Mouse (Mus musculus) cerebellum, postnatal 36 days (tissue): ENCODE data around the gene Fndc1.

ENCODE experiments used
- DNase-seq, 2 experiments: peaks; one replicate each; pipeline ENCODE4 v3.0.0; 2021 to 2022; ENCODE audit warnings: mixed read lengths in 2 of 2

Fndc1 gene

DNA sequence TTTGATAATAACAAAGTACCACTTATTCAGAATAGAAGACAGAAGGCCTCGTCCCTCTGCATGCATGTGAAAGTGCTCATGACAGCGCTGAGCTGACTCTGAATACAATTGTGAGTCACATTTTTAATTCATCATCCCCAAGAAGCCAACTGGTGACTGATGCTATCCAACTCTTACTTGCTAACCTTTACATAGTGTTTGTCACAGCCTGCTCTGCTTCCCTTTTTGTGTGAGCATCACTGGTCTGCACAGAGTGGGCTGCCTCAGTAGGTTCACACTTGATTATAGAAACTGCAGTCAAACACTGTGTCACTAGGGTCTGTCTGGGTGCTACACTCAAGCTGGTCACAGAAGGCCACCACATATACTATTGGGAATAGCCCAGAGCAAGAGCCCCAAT is 10.5 kb downstream of the Fndc1 start:
- DNase-seq = no peak

DNA sequence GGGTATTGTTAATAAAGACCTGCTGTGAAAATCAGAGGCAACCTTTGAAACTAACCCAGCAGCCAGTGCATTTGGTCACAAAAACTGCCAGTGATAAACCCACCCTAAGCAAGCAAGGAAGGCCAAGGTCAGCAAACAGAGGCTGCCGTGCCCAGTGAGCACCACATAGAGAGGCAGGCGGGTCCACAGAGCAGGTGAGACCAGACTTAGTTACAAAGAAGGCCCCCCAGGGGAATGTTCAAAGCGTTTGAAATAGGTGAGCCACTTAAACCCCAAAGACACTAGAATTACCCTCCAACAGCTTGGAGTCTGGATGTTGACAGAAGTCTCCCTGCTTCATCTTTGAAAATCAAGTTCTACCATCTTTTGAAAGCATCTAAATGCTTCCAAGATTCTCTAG is 12.7 kb downstream of the Fndc1 start:
- DNase-seq = no peak

DNA sequence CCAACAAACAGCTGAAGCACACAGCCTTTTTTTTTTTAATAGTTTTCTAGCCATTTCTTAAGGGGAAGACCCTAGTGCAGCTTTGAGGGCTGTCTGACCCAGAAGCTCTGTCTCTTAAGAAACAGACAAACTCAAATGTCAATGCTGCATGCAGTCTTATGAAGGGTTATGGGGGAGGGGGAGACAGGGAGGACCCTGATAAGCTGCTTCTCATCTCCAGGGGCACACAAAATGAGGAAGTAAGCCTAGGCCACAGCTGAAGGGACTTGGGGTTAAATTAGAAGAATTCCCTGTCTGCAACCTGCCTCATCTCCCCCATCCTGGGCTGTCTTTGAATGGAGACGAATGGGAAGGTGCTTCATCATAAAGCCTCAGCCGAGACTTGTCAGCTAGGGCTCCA is 19.1 kb downstream of the Fndc1 start:
- no peak for DNase-seq

DNA sequence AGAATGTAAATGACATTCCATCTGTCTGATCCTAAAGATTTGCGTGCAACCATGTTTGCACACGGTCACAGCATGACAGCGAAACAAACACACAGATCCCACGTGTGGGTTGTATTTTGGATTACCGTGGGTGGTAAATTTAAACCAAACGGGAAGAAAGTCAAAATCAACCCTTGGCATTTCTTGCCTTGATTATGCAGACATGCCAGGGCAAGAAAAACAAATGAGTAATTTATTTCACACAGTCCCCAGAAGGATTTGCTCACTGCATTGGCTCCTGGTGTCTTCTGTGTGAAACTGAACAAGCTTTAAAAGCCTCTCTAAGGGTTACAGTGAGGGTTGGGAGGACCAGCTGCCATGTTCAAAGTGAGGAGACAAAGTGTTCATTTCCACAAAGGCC is 22.0 kb downstream of the Fndc1 start:
- no peak for DNase-seq

DNA sequence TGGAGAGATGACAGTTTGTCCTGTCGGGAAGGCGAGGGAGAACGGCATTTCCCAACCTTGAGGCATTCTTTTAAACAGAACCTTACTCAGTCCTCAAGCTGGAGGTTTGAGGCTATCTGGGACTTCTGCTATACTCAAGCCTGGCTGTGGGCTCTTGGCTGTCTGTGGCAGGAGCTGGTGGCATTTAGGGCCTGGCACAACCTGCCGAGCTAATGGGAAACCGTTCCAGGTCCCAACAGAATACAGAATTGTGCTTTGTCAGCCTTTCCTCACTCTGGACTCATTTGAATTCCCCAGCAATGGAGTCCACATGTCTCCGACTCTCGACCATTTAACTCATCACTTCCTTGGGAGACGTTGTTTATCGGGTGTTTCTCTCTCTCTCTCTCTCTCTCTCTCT is 24.6 kb downstream of the Fndc1 start:
- DNase-seq = no peak

DNA sequence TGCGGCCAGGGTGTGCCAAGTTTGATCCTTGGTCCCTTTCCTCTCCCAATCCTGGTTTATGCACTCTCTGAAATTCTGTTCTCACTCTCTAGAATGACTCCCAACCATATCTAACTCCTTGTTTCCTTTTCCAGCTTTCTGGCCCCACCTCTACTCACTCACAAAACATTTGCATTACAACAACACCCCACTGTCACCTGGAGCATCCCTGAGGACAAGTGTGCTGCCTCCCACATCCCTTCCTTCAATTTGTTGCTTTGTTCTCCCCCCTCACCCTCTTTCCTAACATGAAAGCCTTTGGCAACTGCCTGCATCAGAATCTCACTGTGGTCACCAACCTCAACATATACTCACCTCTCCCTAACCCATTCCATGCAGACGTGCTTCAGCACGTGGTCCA is 27.2 kb downstream of the Fndc1 start:
- DNase-seq = no peak

DNA sequence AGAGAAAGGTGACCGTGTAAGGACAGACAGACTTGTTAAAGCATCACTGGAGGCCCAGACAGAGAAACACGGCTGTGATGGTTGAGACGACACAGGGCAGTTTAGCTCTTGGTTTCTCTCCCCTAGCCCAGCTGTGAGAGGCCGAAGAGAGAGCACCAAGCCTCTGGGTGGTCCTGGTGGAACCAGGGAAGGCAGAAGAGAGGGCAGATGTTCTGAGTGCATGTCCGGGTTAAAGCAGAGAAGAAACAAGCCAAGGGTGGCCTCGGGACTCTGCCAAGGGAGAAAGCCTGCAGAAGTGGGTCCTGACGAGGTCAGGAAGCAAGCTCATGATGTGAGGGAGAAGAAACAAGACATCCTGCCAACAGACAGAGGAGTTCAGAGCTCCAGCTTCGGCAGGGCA is 31.5 kb downstream of the Fndc1 start:
- DNase-seq = no peak

DNA sequence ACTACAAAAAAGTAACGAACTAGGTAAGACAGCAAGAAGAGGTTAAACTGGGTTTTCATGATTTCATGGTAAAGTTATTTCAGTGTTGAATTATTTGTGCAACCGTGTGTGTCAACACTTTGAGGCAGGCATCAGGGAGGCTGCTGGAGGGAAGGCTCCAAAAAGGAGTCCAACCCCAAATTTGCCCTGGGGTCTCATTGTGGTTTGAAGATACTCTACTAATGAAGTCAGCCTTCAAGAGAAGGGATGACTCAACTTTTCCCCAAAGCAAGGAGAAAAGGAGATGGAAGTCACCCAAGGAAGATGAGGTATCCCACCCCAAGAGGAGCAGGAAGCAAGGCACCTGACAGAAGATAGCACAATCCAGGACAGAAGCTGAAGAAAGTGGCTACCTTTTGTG is 31.9 kb downstream of the Fndc1 start:
- DNase-seq = no peak

DNA sequence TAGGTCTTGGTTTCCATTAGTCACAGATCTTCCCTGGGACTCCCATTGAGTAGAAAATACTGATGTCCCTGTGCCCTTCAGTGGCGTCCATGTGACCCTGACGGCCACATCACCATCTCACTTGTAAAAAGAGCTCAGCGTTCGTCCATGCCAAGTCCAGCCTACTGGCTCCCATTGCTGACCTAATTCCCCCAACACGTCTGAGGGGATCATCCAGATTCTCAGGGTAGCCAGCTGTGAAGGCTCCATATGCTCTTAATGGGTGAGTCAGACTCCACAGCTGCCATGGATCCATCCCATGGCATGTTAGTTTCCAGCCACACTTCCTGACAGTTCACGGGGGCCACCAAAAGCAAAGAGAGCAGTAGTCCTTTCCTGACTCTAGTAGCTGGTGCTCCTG is 33.0 kb downstream of the Fndc1 start:
- no peak for DNase-seq

DNA sequence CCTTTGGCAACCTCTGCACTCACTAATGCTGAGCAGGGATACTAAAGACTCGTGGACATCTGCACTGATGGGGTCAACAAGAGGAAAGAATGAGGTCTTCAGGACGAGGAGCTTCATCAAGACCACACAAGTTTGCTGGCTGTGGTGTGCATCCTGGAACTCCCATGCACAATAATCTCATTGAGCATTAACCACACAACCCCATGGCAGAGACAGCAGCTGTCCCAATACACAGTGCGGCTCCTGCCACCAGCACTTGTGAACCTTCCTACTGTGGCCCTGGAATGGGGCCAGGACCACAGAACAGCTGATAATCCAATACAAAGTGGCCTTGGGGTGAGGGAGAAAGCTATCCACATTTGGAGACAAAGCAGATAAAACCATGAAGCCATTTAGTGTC is 36.6 kb downstream of the Fndc1 start:
- no peak for DNase-seq

DNA sequence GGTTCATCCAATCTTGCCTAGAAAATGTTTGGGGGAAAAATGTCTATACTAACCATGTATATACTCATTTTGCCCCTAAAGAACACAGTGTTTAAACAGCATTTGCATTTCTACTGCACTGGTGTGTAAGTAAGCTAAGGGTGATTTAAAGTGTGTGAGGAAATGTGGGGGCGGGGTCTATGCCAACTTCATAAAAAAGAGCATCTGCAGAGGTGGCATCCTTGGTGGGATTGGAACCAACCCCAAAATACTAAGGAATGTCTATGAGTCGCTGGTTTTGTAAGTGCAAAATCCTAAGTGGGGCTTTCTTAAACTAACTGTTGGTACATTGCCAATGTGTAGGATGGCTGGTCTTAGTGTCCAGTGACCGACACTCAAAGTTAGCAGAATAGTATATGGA is 53.0 kb downstream of the Fndc1 start:
- DNase-seq = no peak

DNA sequence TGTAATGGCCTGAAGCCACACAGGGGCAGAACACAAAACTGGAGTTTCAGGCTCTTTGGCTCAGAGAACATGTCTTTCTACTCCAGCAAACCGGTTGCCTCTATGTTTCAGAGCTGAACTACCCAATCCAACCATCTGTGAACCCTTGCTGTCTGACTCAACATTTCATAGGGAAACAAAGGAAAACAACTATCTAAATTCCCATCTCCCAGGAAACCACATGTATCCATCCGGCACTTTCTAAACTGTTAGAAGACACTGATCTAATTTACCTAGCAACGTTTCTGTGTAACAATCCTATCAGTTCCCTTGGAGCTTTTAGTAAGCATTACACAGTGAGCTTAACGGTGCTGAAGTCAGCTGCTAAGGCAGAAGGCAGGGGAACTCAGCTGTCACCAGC is 67.3 kb downstream of the Fndc1 start:
- DNase-seq = no peak

DNA sequence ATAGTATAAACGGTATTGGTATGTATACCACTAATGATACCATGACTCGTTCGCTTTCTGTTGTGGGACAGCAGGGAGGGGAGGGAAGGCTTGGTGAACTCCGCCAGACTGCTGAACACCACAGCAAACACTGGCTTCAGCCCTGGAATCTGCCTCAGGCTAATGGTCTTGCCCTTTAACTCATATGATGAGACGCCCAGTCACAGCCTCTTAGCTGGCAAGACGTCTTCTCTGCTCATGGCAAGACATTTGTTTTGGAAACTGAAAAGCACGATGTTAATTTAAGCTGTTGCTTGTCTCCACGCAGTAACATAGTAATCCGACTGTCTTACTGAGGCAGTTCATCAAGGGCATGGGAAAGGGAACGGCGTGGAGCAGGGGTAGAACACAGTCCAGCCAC is 72.1 kb downstream of the Fndc1 start:
- DNase-seq = no peak

DNA sequence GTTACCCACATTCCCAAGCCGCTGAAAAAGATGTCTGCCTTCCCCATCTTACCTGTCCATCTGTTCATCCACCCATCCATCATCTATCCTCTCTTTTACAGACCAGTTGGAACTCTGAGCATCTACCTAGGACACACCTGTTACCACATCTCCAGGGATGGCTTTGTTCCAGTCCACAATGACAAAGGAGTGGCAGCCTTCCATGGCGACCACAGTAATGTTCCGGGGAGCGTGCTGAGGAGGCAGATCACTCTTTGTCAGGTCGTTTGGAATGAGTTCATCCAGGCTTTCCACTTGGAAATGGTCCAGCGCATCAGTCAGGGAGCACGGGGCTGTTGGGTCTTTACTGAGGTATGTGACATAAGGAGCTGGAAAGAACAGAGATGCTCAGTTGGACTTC is 73.7 kb downstream of the Fndc1 start:
- DNase-seq = peak; percentile 13 to 16

DNA sequence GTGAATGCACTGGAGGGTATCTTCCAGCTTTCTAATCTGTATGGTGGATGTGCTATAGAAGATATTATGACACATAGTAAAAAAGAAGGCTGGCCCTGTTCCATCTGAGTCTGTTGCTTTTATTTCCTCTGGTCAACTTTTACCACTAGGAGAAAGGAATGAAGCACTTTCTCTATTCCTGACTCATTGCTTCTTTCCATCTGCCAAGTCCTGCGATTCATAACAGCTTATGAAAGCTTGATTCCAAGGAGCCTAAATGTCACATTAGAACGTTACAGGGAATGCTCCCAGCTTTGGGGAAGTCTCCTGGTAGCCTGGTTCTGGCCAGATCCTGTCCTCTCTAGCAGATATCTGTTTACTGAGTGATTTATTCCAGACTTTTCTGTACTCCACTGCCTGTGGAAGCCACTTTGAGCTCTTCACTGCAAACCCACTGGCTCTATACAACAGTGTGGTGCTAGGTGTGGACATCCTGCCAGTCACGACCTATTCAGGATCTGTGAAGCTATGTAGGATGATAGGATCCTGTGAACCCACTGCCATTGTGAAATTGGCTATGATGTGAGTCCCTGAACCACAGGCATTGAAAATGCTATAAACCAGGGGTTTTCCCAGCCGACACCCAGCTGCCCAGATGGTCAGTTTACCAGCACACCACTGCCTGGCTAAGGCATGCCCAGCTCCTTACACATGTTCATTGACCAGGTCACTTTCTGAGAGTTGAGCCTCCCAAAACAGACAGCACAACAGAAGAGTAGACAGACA is 77.9 kb downstream of the Fndc1 start:
- no peak for DNase-seq

DNA sequence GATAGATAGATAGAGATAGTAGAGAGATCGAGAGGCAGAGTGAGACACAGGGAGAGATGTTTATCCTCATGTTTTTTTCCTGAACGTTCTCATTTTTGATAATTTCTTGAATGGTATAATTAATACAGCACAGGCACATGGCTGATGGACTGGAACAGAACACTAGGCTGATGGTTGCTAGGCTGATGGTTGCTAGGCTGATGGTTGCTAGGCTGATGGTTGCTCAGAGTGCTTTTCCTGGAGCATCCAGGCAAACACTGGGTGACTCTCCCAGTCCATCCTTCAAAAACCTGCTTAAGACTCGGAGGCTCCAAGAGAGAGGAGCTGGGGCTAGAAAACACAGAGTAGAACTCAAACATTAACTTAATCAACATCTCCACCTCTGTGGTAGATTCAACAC is 80.3 kb downstream of the Fndc1 start:
- no peak for DNase-seq

DNA sequence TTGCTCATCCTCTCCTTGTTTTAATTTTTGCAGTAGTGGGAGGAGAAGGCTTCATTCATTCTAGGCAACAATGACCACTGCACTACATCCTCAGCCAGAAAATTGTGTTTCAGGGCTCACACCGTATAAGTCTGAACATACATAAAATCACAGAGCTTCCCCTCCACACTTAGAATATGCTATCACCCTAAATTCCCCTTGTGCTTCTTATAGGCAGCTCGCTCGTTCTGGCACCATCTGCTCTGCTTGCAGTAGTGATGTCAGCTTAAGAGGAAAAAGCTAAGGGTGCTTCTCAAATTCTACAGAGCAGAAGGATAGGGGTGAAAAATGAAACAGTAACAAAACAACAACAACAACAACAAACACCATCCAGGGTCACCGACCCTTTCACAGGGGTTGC is 82.1 kb downstream of the Fndc1 start:
- no peak for DNase-seq

DNA sequence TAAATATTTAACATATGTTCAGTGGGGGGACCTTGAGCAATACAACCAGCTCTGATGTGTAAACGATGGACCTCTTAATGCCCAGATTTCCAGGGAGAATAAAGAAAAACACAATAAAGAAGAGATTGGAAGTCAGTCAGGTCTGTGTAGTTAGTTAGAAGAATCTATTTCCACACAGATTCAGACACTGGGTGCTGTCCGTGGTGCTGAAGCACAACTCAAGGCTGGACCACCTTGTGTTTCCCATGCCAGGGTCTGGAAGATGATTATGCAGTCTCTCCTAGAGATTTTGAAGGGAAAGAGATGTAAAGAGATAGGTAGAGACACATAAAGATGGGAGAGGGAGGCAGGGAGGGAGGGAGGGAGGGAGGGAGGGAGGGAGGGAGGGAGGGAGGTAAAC is 86.1 kb downstream of the Fndc1 start:
- no peak for DNase-seq

DNA sequence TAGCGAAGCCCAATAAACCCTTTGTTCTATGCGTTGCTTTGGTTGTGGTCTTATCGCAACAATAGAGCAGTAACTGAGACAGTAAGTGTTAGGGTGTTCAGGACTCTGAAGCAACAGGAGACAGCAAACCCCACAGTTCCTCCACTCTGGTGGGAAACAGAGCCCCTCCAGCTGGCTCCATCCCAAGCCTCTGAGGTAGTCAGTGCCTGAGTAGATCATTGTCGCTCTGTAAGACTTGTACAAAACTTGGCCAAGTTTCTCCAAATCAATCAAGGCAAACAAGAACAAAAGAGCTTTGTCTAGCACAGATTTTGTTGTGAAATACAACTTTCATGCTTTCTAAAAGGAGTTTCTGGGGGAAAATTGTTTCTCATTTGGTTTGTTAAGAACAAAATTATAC is 104.1 kb downstream of the Fndc1 start:
- no peak for DNase-seq

DNA sequence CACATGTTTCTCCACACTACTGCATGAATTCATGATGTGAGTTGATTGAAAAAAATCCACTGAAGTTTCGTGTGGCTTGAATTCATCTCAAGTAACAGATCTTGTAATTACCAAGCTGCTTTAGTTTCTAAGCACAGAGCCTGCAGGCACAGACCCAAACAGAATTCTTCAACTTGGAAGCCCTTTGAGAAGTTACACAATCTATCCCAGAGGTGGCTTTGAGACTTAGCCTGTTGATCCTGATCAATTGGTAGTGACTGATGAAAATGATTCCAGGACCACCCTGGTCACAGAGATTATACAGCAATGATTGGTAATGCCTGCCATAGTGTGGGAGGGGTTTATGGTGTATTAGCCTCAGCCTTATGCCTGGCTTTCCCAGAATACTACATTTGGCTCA is 108.2 kb downstream of the Fndc1 start:
- no peak for DNase-seq

DNA sequence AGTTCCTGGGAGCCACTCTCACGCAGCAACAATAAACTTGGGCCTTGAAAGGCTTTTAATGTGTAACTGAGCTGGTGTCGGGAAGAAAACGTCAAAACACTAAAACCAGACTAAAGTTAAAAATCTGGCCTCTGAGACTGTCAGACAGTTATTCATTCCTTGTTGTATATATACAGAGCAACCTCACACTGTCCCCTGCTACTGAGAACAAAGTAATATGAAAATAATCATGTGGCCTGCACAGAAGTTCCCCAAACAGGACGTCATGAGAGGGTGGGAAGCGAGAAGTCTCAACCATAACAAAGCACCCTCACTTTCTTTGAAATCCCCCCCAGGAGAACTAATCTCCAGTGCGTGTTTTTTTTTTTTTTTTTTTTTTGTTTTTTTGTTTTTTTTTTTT is 109.2 kb downstream of the Fndc1 start:
- no peak for DNase-seq

DNA sequence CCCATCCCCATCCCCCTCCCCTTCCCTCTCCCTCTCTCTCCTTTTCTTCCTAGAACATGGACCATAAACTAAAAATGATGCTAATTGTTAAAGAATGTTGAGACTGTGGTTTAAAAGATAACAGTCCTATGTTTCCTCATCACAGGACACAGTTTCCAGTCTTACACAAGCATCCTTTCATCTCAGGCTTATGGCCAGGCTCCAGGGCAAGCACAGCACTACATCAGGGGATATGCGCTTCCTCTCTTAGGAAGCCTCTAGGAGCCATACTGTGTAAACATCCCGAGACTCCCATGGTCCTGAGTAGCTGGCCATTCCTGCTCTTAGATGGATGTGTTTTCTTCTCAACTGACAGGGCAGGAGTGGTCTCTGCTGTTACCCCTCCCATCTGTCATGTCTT is 114.1 kb downstream of the Fndc1 start:
- no peak for DNase-seq

DNA sequence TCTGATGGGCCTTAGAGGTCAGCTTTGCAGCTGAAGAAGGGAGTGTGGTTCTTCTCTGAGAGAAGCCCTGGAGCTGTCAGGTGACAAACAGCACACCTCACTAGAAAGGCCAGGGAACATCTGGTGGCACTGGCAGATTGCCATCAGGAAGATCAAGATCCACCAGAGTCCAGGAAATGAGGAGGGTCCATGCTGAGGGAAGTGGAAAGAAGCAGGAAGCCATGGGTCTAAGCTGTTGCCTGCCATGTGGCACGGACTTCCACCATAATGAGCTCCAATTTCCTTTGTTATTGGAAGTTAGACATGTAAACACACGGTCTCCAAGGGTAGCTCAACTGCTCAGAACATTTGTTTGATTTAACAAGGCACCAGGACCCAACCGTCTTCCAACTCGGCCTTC is 120.0 kb downstream of the Fndc1 start:
- DNase-seq = no peak

DNA sequence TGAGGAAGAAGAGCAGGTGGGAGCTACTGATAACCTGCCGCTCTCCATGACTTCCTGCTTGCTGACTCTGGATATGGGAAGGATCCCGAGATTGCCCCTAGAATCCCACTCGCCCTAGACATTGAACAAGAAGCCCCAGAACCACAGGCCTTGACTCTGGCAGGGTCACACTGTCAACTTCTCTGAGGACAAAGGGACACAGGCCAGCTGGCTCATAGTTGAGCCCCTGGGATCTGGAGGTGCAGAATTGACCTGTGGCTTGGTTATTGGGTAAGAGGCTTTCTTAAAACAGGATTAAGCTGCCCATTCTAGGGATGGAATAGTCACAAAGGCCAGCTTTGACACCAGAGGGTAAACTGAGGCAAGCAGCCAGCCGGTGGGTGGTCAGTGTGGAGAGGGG is 136.8 kb downstream of the Fndc1 start:
- DNase-seq = no peak
